Comparison of ENCODE assay signal across 8 mouse cellular contexts in genomic region chr2:32450881-32451844, GRCm38 (mm10). TPM values are rescaled to one million over a fixed set of nuclear protein-coding genes. Genes with fewer than 3 reads are reported as not detected.
A peak's percentile ranks its signal among the peaks of the same experiment; 100 is the strongest.
DNase-seq lines count a peak whose midpoint lies in the region; ATAC-seq lines count a peak whose summit lies in the region.

TSS of gene Slc25a25 (minus strand) at chr2:32451445.

- no peaks in the 10 kb centered on the region for H3K27me3 ChIP-seq in heart, embryonic 14.5 days (ENCODE audit: control insufficient read depth, insufficient read depth, low read length)
- no peaks in the 10 kb centered on the region for H3K27me3 ChIP-seq in liver, embryonic 13.5 days
- H3K27me3 ChIP-seq in stomach, embryonic 16.5 days (ENCODE audit: control insufficient read depth, insufficient read depth, low read length), result no peaks in the 10 kb centered on the region

- H3K36me3 ChIP-seq in heart, embryonic 14.5 days (ENCODE audit: control insufficient read depth, insufficient read depth, low read length), result peaks cover 7% of the 10 kb centered on the region
- H3K36me3 ChIP-seq in liver, embryonic 13.5 days, result peaks cover 7% of the 10 kb centered on the region; the same call in 1 of the 2 replicates
- 0 out of 2 replicates have a peak, but pooled peaks cover 5% of the 10 kb centered on the region for H3K36me3 ChIP-seq in stomach, embryonic 16.5 days (ENCODE audit: control insufficient read depth, insufficient read depth, low read length)

- H3K4me1 ChIP-seq in brown adipose tissue, adult 24 weeks (ENCODE audit: control insufficient read depth, insufficient read depth, insufficient read length, low read length), result peaks cover 31% of the 10 kb centered on the region
- H3K4me1 ChIP-seq in heart, embryonic 14.5 days (ENCODE audit: control insufficient read depth in 2 of 2, insufficient read depth in 2 of 2, low read length in 2 of 2), result peaks cover 22 to 54% of the 10 kb centered on the region in 2 experiments
- H3K4me1 ChIP-seq in liver, embryonic 13.5 days (replicated peaks), result peaks cover 64% of the 10 kb centered on the region
- H3K4me1 ChIP-seq in stomach, embryonic 16.5 days (ENCODE audit: control insufficient read depth, insufficient read depth, low read length), result peaks cover 41% of the 10 kb centered on the region

- ATAC-seq in heart, embryonic 14.5 days (ENCODE audit: insufficient number of reproducible peaks, insufficient read depth, low FRiP score, low read depth), result peak; percentile 86
- ATAC-seq in liver, embryonic 13.5 days (ENCODE audit: low read depth), result peak; percentile 84
- peak; percentile 88 for ATAC-seq in stomach, embryonic 16.5 days (ENCODE audit: insufficient read depth, low FRiP score)

- peak within 1 kb of the TSS; percentile 86 for H3K4me3 ChIP-seq in brown adipose tissue, adult 24 weeks (ENCODE audit: insufficient read depth, low read depth, low read length)
- peak within 1 kb of the TSS; percentile 64 to 82 for H3K4me3 ChIP-seq in heart, embryonic 14.5 days (ENCODE audit: control insufficient read depth in 1 of 2, insufficient read depth in 1 of 2, low read depth in 1 of 2, low read length in 2 of 2)
- H3K4me3 ChIP-seq in liver, embryonic 13.5 days (replicated peaks), result peak within 1 kb of the TSS; percentile 87
- peak within 1 kb of the TSS; percentile 75 for H3K4me3 ChIP-seq in stomach, embryonic 16.5 days (replicated peaks; ENCODE audit: low read length)

- DNase-seq in CD4-positive, CD25-positive, alpha-beta regulatory T cell, adult 2 months (ENCODE audit: low read depth, low spot score), result peak; percentile 98
- peak; percentile 86 for DNase-seq in fibroblast of lung, adult 2 months (ENCODE audit: low read depth)
- peak; percentile 99 for DNase-seq in kidney, postnatal 14 days
- DNase-seq in liver, embryonic 13.5 days, result peak; percentile 96
- peak; percentile 93 for DNase-seq in neural tube, embryonic 10.5 days (ENCODE audit: extremely low spot score, low spot score)

- peak within 1 kb of the TSS; percentile 94 for H3K27ac ChIP-seq in brown adipose tissue, adult 24 weeks (replicated peaks; ENCODE audit: low read depth, low read length)
- H3K27ac ChIP-seq in heart, embryonic 14.5 days (replicated peaks in 1 of 2; ENCODE audit: control insufficient read depth in 1 of 2, insufficient read depth in 1 of 2, low read depth in 2 of 2, low read length in 2 of 2), result peak within 1 kb of the TSS; percentile 94 to 97
- H3K27ac ChIP-seq in liver, embryonic 13.5 days, result peak within 1 kb of the TSS; percentile 97
- peak within 1 kb of the TSS; percentile 99 for H3K27ac ChIP-seq in stomach, embryonic 16.5 days (ENCODE audit: low read length)

- under 1% methylated on average over 103 of the region's 103 CpGs for WGBS in heart, embryonic 14.5 days
- WGBS in liver, embryonic 13.5 days (ENCODE audit: insufficient replicate concordance), result under 1% methylated on average over 103 of the region's 103 CpGs
- under 1% methylated on average over 100 of the region's 103 CpGs for WGBS in stomach, embryonic 16.5 days

- peak within 1 kb of the TSS; percentile 94 for H3K4me2 ChIP-seq in heart, embryonic 14.5 days (ENCODE audit: low read length)
- H3K4me2 ChIP-seq in liver, embryonic 13.5 days, result peak within 1 kb of the TSS; percentile 98
- peak within 1 kb of the TSS; percentile 95 for H3K4me2 ChIP-seq in stomach, embryonic 16.5 days (ENCODE audit: low read depth, low read length)

- no peaks in the 10 kb centered on the region for H3K9me3 ChIP-seq in heart, embryonic 14.5 days (ENCODE audit: control insufficient read depth, low read length)
- H3K9me3 ChIP-seq in liver, embryonic 13.5 days (replicated peaks), result no peaks in the 10 kb centered on the region
- no peaks in the 10 kb centered on the region for H3K9me3 ChIP-seq in stomach, embryonic 16.5 days (replicated peaks; ENCODE audit: control insufficient read depth, low read length)

- peak within 1 kb of the TSS; percentile 87 for H3K9ac ChIP-seq in heart, embryonic 14.5 days (ENCODE audit: low read length)
- peak within 1 kb of the TSS; percentile 93 for H3K9ac ChIP-seq in liver, embryonic 13.5 days
- H3K9ac ChIP-seq in stomach, embryonic 16.5 days (ENCODE audit: low read length), result peak within 1 kb of the TSS; percentile 86

RNA-seq across cellular contexts. Expression of gene Slc25a25, which starts in this region (rescaled TPM):
- 9.2 and 11.0 TPM in 2 replicates for polyA plus RNA-seq in brown adipose tissue, adult 24 weeks (2012; ENCODE audit: insufficient read depth, insufficient read length, missing spikeins)
- polyA plus RNA-seq in heart, embryonic 14.5 days (2014; fragmentation: Nextera tagmentation; extraction: Ambion mirVana), result 6.6 and 8.0 TPM in 2 replicates
- 8.7 and 9.2 TPM in 2 replicates for polyA plus RNA-seq in liver, embryonic 13.5 days (2015; fragmentation: Nextera tagmentation; extraction: Ambion mirVana)
- 15.4 and 16.9 TPM in 2 replicates for polyA plus RNA-seq in stomach, embryonic 16.5 days (2015; fragmentation: Nextera tagmentation; extraction: Ambion mirVana)

Comparison
In these comparisons a context has a peak if more than half of its experiments do, and no peak if none do; other contexts are left out.
1. Peak in every context shown above with its lines: DNase-seq, ATAC-seq, H3K4me3 ChIP-seq and H3K27ac ChIP-seq.